Mouse (Mus musculus) thymus, adult 18-20 months (tissue): ENCODE measurements at regions not wholly inside any gene's neighbourhood (a gene's known extent, or its start where the extent isn't known, plus 50 kb on each side); places are given as distances from the start of the nearest gene placed in this dataset.

Source experiments
- DNase-seq, 2 experiments: peaks; one replicate each; pipeline ENCODE4 v3.0.0; 2022; ENCODE audit warnings: mixed read lengths in 2 of 2

DNA sequence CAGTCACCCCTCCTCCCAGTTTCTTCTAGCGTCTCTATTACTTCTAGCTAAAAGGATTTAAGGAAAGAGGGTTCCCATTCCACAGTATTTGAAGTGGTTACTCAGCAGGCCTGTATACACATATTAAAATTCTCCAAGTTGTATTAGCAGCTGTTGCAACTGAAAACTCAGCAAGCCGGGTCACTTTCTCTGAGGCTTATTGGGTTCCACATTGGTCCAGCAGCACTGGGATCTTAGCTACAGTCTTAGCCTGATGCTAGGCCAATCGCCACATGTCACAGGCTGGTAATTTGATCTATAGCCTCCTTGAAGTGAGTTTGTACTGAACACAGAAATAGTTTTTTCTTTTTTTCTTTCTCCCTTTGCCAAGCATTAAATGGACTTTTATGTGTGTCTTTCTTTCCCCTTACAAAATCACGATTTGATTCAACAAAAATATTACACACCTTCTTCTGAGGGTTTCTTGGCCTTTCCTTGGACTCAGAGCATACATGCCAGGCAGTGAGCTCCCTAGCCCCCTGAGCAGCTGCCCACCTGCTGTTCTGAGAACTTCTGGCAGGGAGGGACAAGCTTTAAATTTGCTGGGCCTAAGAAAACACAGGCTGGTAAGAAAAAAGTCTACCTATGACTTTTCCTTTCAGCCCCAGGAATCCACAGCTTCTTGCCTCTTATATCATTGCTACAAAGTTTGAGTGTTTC is 297.3 kb downstream of the Kcnrg start:
- DNase-seq: no peak

DNA sequence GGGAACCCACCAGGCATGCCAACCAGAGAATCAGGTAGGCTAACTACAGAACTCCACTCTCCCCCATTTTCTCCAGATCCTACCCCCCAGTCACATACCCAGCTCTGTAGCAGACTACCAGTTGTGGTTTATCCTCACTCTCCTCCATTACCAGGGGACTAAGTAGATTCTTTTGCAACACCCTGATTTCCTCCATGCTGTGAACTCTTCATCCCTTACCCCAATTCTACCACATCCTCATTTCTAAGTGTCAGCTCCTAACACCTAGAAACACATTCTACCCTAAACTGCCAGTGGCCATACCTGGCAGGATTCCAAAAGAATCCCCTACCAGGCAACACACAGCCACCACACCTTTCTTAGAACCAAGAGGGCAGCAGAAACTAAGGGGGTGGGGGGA is 310.9 kb downstream of the Kcnrg start:
- no peak for DNase-seq

DNA sequence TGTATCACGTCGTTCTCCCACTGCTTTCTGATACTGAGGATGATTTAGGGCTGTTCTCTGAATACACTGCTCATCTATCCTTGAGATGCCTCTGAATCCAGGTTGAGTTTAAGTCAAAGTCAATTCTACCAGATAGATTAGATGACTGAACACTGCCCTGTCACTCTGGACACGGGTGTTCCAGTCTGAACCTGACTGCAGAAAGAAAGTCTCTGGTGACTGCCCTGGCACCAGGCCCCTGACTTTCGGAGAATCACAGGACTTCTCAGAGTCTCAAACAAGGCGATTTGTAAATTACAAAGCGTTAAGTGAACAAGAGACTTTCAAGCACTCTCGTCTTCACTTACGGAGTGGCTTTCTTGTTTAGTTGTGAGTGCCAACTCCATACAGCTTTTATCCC is 324.6 kb downstream of the Kcnrg start:
- no peak for DNase-seq

DNA sequence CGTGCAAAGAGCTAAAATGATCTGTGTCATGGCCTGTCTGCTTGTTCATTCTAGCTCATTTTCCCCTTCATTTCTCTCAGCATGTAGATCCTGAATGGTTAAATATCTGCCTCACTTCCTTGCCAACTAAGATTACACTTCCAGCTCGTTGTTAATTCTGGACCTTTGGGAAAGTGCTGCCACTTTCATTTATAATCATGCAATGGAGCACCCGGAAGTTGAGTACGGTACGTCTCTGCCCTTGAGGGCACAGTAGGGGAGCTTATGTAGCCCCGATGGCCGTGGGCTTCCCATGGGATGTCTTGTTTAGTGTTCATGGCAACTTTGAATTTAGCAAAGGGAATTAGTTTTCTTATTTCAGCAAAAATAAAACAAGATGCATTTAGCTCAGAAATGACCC is 334.4 kb downstream of the Kcnrg start:
- DNase-seq: no peak

DNA sequence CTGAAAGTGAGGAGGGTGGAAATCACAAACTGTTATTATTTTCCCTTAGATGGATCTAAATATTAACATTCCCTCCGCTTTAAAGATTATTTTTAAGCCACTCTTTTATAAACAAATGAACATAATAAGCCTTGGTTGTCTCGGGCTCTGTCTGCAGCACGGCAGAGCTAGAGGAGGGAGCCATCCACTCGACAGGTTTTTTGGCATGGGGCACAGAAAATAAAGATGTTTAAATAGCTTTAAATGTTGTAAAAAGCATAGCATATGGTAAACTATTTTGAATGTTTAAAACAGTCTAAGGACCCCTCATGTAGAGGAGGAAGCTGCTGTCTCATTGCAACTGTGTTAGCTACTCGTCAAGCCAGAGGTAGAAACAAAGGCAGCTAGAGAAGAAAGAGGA is 338.4 kb downstream of the Kcnrg start:
- DNase-seq: no peak

DNA sequence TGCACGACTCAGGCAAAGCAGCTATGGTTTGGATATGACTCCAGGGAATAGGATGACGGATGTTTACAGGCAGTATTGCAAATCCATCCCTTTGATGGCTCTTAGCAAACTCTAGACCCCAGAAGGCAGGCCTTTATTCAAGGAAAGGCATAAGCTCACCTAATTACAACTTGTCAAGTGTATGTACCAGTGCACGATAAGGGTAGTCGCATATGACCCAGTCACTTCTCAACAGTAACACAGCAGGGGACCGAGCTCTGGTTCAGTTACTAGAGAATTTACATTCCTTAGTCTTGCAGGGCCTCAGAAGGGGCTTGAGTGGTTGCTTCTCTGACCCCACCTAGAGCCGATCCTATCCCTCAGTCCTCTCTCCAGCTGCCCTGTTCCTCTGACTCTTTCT is 342.2 kb downstream of the Kcnrg start:
- DNase-seq: no peak

DNA sequence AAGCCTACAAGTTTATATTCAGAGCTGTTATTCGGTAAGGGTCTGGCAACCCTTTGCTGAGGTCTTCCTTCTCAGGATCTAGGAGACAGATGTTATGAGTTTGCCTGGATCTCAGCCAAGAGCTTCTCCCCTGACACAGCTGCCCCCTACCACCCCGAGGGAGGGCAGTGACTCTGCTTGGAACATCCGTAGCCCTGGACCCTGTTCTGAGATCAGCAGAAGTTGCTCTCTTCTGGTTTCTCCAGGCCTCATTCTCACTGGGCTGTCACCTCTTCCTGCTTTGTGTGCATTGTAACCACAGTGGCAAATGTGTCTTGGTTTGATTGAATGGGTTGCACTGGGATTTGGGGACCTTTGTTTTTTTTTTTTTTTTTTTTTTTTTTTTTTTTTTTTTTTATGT is 342.4 kb upstream of the Rnaseh2b start:
- DNase-seq: no peak

DNA sequence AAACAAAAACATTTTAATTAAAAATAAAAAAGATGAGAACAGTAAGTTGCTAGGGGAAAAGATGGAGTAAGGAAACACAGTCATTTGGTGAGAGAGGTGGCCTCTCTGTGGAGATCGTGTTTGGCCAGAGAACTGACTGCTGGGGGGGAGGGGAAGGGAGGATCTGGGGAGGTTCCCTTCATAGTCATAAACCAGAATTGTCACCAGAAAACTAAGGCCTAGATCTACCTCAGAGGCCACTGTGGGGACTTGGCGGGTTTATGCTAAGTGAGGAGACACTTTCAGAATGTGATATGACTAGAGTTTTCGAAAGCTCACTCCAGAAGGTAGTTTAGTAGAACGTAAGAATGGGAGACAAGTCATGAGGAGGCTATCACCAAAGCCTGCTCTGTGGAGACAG is 339.4 kb upstream of the Rnaseh2b start:
- no peak for DNase-seq

DNA sequence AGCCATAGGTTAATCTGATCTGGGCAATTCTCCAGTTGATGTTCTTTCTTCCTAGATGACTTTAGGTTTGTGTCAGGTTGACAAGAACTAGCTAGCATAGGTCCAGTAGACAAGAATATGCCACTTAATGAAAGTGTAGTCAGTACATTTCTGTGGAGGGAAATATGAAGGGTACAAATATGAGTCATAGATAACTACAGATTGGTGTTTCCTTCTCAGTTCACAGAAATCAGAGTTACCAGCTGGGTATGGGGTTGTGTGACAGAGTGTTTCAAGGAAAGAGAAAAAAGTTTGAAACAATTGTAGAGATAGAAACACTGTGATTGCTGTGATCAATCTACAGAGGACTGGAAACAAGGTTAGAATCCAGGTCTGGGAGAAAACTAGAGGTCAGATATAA is 337.0 kb upstream of the Rnaseh2b start:
- no peak for DNase-seq

DNA sequence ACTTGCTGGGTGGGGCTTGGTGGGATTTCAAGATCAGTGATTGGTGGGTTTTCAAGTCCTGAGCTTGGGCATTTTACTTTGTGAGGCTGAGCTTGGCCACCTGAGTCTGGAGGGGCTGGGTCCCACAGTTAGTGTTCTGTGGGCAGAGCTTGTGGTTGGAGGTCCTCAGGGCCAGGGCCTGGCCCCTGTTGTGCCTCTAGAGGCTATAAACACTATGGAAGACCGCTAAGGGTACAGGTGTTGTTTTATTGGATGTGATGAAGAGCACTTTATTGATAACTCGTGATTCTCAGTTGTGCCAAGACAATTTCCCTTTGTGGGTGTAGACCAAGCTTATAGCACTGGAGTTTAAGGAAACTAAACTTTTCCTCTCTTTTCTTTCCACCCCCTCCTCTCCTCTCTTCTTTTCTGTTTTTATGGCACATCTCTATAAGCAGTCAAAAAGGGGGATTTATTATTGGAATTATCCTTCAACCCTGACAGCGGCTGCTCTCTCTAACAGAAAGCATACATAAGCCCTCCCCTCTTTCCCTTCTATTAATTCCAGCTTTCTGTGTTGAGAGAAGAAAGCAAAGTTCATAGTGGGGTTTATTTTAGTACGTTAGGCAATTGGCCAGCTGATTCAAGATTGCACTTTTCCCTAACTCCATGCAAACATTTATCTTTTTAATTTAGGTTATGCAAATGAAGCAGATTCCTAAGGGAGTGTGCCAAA is 332.0 kb upstream of the Rnaseh2b start:
- no peak for DNase-seq

DNA sequence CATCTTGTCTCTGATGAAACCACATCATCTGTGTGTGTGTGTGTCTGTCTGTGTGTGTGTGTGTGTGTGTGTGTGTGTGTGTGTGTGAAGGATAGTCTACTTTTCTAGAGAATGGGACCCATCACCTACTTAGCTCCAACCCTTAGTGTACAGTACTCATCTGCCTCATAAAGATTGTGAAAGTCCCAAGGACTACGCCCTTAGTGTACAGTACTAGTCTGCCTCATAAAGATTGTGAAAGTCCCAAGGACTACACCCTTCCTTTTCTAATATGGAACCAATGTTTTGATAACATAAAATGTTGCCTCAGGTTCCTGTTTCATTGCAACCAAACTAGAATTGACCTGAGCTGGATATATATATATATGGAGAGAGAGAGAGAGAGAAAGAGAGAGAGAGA is 323.9 kb upstream of the Rnaseh2b start:
- DNase-seq: no peak

DNA sequence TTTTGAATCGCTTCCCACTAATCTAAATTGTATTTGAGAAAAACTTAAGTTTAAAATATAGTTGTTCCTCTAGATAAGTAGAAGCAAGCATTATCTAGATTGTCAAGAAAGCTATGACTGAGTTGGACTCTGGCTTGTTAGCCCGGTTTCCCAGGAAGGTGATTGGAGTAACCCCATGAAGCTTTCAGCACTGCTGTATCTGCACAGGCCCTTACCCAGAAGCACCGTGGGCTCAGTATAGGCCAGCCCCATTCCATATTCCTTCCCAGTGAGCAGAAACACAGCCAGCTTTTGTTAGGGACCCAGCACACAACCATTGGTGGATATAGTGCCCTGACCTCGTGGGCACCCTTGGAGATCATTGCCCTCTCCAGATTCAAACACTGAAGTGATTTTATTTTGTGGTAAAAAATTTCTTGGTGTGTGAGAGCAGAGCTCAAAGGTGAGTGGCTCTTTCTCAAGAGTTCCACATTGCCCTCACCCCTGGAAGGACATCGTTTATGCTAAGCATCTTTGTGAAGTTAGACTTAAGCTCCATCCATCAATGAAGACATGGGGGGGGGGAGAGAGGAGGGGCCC is 323.3 kb upstream of the Rnaseh2b start:
- no peak for DNase-seq

DNA sequence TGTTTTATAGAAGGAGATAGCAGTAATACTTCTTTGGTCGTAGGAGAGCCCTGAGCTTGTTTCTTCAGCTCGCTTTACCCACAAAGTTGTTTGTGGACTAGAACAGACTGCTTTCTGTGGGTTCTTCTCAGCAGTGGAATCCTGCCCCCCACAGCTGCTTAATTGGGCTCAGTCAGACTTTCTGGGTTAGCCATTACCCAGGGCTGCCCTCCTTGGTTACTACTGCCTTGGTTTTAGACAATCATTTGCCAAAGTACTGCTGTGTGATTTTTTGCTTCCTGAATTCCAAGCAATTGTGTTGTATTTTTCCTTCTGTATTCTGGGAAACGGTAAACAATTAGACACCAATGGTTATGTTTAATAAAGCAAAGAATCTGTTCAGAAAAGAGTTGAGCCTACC is 321.8 kb upstream of the Rnaseh2b start:
- no peak for DNase-seq

DNA sequence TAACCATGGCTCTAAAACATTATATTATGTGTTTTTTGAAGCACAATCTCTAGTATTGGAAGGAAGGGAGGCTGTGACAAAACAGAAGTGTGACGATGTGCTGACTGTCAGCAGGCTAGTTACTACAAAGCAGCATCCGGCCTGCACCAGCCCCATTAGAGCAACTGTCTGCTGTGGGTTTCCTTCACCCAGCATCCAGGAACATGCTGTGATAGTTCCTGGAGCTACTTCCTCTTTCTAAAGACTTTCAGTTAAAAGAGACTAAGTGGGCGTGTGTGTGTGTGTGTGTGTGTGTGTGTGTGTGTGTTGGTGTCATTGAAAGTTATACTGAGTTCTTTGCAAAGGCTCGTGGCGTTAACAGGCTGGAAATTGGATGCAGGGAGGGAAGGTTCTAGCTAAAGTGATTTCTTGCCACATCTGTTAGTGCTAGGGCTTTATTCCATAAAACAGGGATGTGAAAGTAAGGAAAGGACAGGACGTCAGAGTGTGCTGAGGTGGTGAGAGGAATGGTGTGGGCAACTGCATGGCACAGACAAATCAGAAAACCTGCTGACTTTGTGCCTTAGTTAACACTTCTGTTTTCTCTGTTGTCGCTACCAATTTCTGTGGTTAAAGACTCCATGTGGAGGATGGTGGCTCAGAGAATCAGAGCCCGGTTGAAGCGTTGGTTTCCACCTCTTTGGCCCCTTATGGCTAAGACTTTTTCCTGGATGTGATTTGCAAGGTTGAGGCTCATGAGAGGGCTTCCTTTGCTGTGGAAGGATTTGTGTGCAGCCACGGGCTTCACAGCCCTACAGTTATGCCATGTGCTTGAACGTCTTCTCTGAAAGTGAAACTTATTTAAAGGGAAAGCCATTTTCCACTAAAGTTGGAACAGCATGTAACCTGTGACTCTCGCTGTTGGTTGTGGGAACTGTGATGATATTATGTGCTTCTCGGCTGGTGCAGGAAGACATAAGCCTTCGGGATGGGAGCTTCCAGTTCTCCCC is 321.0 kb upstream of the Rnaseh2b start:
- peak; percentile 25 to 49 for DNase-seq

DNA sequence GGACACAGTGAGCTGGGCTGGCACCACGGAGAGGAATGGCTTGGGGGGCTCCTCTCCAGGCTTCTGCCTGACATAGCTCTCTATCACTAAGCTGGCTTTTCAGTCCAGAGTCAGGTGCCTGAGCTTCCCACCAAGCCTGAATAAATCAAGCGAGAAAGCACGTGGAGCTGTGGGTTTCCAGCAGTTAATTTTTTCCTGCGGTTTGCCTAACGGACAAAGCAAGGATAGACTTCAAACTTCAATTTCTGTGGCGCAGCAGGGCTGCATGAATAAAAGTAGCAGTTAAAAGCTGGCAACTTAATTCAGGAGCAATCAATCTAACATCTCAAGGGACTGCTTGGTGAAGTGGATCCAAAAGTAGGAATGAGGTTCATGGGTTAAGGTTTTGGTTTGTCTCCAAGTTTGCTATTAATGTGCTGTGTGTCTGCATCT is 317.1 kb upstream of the Rnaseh2b start:
- no peak for DNase-seq

DNA sequence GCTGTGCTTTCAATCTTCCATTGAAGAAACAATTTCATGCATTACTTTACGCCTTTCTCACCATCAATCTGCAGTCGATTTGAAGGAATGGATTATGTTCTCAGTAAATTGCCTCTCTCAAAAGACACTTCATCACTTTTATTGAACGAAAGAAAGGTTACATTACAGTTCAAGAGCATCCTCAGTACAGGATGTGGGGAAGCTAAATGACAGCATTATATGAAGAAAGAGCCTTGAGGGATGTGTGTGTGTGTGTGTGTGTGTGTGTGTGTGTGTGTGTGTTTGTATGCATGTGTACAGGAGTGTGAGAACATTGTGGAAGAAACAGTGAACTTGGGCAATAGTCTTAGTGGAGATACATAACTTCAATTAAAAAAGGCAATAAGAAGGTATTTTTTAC is 311.8 kb upstream of the Rnaseh2b start:
- no peak for DNase-seq

DNA sequence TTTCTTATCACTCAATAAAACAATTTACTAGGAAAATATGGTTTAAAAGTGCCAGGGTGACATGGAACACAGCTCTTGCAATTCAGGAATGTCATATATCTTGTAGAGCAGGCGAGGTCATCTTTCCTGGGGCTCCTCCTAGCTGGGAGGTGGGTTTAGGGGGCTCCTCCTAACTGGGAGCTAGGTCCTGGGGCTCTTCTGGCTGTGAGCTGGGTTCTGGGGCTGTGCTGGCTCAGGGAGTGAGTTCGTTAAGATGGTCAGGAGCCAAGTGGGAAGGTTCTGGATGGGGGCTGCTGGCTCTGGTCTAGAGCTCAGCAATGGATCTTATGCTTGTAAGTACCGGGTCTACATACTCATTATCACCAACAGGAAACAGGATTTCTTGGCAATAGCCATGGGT is 306.8 kb upstream of the Rnaseh2b start:
- no peak for DNase-seq

DNA sequence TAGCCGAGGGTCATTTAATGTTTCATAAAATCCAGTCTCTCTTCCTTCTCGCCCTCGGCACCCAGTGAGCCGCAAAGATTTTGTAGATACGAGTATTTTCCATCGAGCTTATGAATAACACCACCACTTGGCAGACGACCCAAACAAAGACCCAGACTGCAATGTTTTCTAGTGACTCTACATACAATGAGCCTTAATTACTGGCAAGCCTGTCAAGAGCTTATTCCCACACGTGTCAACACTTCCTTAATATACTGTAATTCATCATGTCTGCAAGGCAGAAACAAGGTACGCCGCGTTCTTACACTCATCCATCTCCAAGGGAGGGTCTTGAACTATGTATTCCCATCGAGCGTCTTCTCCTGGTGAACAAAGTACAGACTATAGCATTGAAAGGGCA is 306.2 kb upstream of the Rnaseh2b start:
- no peak for DNase-seq

DNA sequence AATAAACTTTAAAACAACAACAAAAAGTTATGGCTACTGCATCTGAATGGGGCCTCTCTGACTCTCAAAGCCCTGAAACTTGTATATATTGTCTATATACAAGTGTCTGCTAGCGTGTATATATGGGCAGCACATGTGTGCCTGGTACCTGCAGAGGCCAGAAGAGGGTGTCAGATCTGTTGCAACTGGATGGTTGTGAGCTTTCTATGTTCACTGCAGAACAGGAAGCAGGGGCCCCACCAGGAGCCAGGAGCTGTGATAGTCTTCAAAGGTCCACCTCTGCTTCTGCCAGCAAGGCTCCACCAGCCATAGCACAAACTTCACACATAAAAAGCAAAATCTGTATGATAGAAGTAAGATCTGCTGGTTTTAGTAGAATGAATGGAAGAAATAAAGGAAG is 297.1 kb upstream of the Rnaseh2b start:
- no peak for DNase-seq

DNA sequence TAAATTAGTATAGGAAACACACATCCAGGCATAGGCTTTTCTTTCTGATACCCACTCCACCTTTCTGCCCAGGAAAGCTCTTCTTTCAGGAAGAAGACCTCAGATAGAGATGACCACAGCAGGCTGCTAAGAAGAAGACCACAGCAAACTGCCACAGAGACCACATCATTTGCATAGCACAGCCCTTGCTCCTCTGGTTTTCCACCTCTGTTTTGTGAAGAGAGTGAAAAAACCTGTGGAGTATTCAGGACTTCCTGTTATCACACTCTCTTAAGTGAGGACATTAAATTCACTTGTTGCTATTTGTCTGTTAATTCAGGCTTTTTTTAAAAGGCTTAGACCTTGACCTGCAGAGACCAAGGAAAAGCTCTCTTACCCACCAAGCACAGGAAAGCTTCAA is 294.7 kb upstream of the Rnaseh2b start:
- DNase-seq: no peak

DNA sequence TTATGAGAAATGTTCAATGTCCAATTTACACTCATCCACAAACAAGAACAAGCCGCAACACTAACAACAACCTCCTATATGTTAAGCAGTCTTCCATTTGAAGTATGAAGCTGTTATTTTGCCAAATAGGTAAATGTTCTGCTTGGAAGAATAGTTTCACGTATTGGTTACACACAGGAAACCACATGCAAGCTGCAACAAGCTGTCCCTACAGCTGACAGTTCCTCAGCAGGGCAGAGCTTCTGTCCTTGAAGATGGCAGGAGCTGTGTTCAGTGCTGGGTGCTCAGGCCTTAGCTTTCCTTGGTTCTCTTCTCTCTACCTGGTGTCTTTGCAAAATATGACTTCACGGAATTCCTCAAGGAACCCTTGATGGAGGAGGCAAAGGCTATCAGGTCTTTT is 294.1 kb upstream of the Rnaseh2b start:
- no peak for DNase-seq

DNA sequence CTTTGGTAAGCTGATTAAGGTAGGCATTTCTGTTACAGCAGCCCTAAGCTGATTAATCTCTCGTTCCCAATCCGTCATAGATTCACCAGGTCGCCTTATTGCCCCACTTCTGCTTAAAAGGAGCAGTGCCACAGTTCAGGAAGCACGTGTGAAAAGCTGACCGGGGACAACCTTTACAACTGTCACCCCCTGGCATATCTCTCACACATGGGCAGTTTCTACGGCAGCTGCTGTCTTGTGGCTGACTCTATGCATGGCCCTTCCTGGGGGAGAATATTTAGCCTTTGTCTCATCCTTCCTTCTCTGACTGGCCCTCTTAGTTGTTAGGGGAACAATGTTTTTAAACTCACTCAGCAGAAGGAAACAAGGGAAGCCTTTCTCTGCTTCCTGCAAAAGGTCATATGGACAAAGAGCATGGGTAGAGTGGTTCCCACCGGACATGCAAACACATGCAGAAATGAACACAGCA is 290.9 kb upstream of the Rnaseh2b start:
- DNase-seq: no peak

DNA sequence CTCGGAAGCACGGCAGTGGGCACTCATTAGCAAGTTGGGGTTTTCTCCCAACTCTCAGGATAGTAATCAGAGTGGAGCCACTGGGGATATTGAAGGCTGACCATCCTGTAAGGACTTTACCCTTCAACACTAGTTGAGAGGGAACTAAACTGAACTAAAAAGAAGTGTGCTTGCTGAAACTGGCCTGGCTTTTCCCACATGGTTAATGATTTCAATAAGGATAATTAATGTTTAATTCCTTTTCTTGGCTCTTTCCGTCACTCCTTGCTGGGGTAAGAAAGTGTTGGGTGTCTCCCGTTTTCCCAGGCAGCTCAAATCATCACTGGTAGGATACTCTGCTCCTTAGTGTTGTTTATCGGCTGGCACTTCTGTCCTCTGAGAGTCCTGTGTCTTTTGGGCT is 290.3 kb upstream of the Rnaseh2b start:
- DNase-seq: no peak
